ENCODE assay signal across 24 mouse cellular contexts in genomic region chr4:57083653-57084052, GRCm38 (mm10). TPM values are rescaled to one million over a fixed set of nuclear protein-coding genes. Genes with fewer than 3 reads are reported as not detected.
DNase-seq lines count a peak whose midpoint lies in the region; ATAC-seq and TF ChIP-seq lines count a peak whose summit lies in the region.
"Had no signal": no experiment of that assay in that cellular context is flagged by ENCODE, and none has a peak within 500 bp of the region (broad histone marks: within the 10 kb centered on the region; RNA-seq: fewer than 3 reads in every experiment).

No protein-coding gene starts in this region.

- TF ChIP-seq EP300 in lung, postnatal 0 days (IDR thresholded peaks at IDR 0.05), result no peak

- DNase-seq in lung, postnatal 0 days (ENCODE audit: low spot score), result no peak
- no peak for DNase-seq in lung, postnatal 10 days
- DNase-seq in NIH3T3 (ENCODE audit: low read depth), result peak; percentile 17
- peak; percentile 46 for DNase-seq in embryo, embryonic 10.5 days (ENCODE audit: low spot score)
- DNase-seq in hindbrain, embryonic 10.5 days (ENCODE audit: low spot score), result no peak
- no peak for DNase-seq in thymus, postnatal 4 days
- DNase-seq in kidney, postnatal 4 days, result no peak
- DNase-seq: adrenal gland, postnatal 10 days; adrenal gland, postnatal 36 days; cerebellum, adult 18-20 months; cerebellum, adult 9-10 months; cerebellum, postnatal 25 days; forebrain, postnatal 0 days; gastrocnemius, adult 2 months; gastrocnemius, postnatal 14 days; heart, adult 11 months had no signal

- H3K9ac ChIP-seq in lung, postnatal 0 days (replicated peaks; ENCODE audit: low read depth), result no peak overlapping the region
- H3K9ac ChIP-seq in embryonic facial prominence, embryonic 15.5 days, result no peak overlapping the region
- H3K9ac ChIP-seq: embryonic facial prominence, embryonic 12.5 days; forebrain, postnatal 0 days; hindbrain, embryonic 13.5 days; intestine, embryonic 15.5 days had no signal

- ATAC-seq in lung, postnatal 0 days, result 0 out of 2 replicates have a peak, but pooled peaks have one; percentile 42
- ATAC-seq in embryonic facial prominence, embryonic 15.5 days (ENCODE audit: insufficient number of reproducible peaks, low FRiP score, low TSS enrichment, low read depth), result peak; percentile 64
- ATAC-seq: CD4-positive, CD25-positive, alpha-beta regulatory T cell, adult 4 months; forebrain, embryonic 14.5 days; forebrain, postnatal 0 days; intestine, embryonic 15.5 days; Patski had no signal

- H3K4me1 ChIP-seq in lung, postnatal 0 days (ENCODE audit: insufficient read depth, low read depth, low read length), result no peaks in the 10 kb centered on the region
- H3K4me1 ChIP-seq in embryonic facial prominence, embryonic 15.5 days, result 0 out of 2 replicates have a peak, but pooled peaks cover 3% of the 10 kb centered on the region
- H3K4me1 ChIP-seq in hindbrain, embryonic 10.5 days (replicated peaks), result peaks cover 38% of the 10 kb centered on the region
- H3K4me1 ChIP-seq: intestine, embryonic 15.5 days had no signal

- H3K9me3 ChIP-seq in lung, postnatal 0 days (ENCODE audit: low read length), result no peaks in the 10 kb centered on the region
- no peaks in the 10 kb centered on the region for H3K9me3 ChIP-seq in embryonic facial prominence, embryonic 15.5 days (replicated peaks)
- no peaks in the 10 kb centered on the region for H3K9me3 ChIP-seq in hindbrain, embryonic 10.5 days
- H3K9me3 ChIP-seq: embryonic facial prominence, embryonic 12.5 days; hindbrain, embryonic 13.5 days; intestine, embryonic 15.5 days had no signal

- no peaks in the 10 kb centered on the region for H3K27me3 ChIP-seq in lung, postnatal 0 days (replicated peaks; ENCODE audit: insufficient read depth, low read length)
- H3K27me3 ChIP-seq in embryonic facial prominence, embryonic 15.5 days, result no peaks in the 10 kb centered on the region
- H3K27me3 ChIP-seq in hindbrain, embryonic 10.5 days (ENCODE audit: insufficient read depth, poor library complexity, severe bottlenecking), result peaks cover 6% of the 10 kb centered on the region
- H3K27me3 ChIP-seq: embryonic facial prominence, embryonic 12.5 days; hindbrain, embryonic 13.5 days; intestine, embryonic 15.5 days; Patski had no signal

- no peak overlapping the region for H3K27ac ChIP-seq in lung, postnatal 0 days (ENCODE audit: low read length)
- no peak overlapping the region for H3K27ac ChIP-seq in embryonic facial prominence, embryonic 15.5 days (replicated peaks)
- no peak overlapping the region for H3K27ac ChIP-seq in hindbrain, embryonic 10.5 days
- H3K27ac ChIP-seq: embryonic facial prominence, embryonic 12.5 days; gastrocnemius, adult 2 months; hindbrain, embryonic 13.5 days; intestine, embryonic 15.5 days had no signal

- TF ChIP-seq CTCF in lung, postnatal 0 days (IDR thresholded peaks at IDR 0.05), result no peak

- H3K36me3 ChIP-seq in lung, postnatal 0 days (ENCODE audit: insufficient read depth, low read length), result no peaks in the 10 kb centered on the region
- no peaks in the 10 kb centered on the region for H3K36me3 ChIP-seq in embryonic facial prominence, embryonic 15.5 days
- H3K36me3 ChIP-seq in hindbrain, embryonic 10.5 days, result no peaks in the 10 kb centered on the region
- H3K36me3 ChIP-seq: embryonic facial prominence, embryonic 12.5 days; hindbrain, embryonic 13.5 days; intestine, embryonic 15.5 days had no signal

- no peak overlapping the region for H3K4me2 ChIP-seq in lung, postnatal 0 days (replicated peaks; ENCODE audit: low read depth, low read length)
- H3K4me2 ChIP-seq in embryonic facial prominence, embryonic 15.5 days (replicated peaks), result no peak overlapping the region
- H3K4me2 ChIP-seq: embryonic facial prominence, embryonic 12.5 days; heart, embryonic 11.5 days; hindbrain, embryonic 13.5 days; intestine, embryonic 15.5 days had no signal

- 57% methylated on average over 11 of the region's 11 CpGs for WGBS in lung, postnatal 0 days
- 57% methylated on average over 11 of the region's 11 CpGs for WGBS in embryonic facial prominence, embryonic 15.5 days
- 71% methylated on average over 11 of the region's 11 CpGs for WGBS in hindbrain, embryonic 10.5 days

- no peak overlapping the region for H3K4me3 ChIP-seq in lung, postnatal 0 days (ENCODE audit: low read depth, low read length)
- H3K4me3 ChIP-seq in embryonic facial prominence, embryonic 15.5 days (replicated peaks), result no peak overlapping the region
- no peak overlapping the region for H3K4me3 ChIP-seq in hindbrain, embryonic 10.5 days
- H3K4me3 ChIP-seq: embryonic facial prominence, embryonic 12.5 days; gastrocnemius, adult 2 months; hindbrain, embryonic 13.5 days; intestine, embryonic 15.5 days had no signal

RNA-seq across cellular contexts. Expression of gene Epb41l4b, which starts 59.6 kb away (rescaled TPM):
- polyA plus RNA-seq in lung, postnatal 0 days (2015; fragmentation: Nextera tagmentation; extraction: Ambion mirVana), result 10.3 and 10.6 TPM in 2 replicates
- polyA plus RNA-seq in embryonic facial prominence, embryonic 15.5 days (2015; fragmentation: Nextera tagmentation; extraction: Ambion mirVana), result 5.2 and 5.4 TPM in 2 replicates
- 0.65 and 0.92 TPM in 2 replicates for polyA plus RNA-seq in hindbrain, embryonic 10.5 days (2016; fragmentation: Nextera tagmentation; extraction: Ambion mirVana)
- polyA plus RNA-seq: CD4-positive, CD25-positive, alpha-beta regulatory T cell, adult 4 months had no signal

Comparison
In these comparisons a context has a peak if more than half of its experiments do, and no peak if none do; other contexts are left out.
1. DNase-seq: peak in NIH3T3 (single experiment) and embryo, embryonic 10.5 days (single experiment); none in lung, postnatal 0 days (single experiment), lung, postnatal 10 days (single experiment), hindbrain, embryonic 10.5 days (single experiment), thymus, postnatal 4 days (single experiment) and kidney, postnatal 4 days (0 of 2).